Mouse (Mus musculus) forebrain, postnatal 0 days (tissue): ENCODE results near the gene Pask. TPM values are rescaled to one million over a fixed set of nuclear protein-coding genes. Genes with fewer than 3 reads are reported as not detected.

Experiments used
- ATAC-seq: fragments of 200-750 bp; cut with Nextera tagmentation; 2 replicates; pipeline ENCODE4 v1.8.0; 2017; ENCODE audit warnings: mild to moderate bottlenecking, moderate library complexity
- DNase-seq: peaks from one replicate; pipeline ENCODE4 v3.0.0-alpha.2; 2015
- H3K27ac ChIP-seq: fragments of 300-500 bp; sonication (generic); 2 replicates; pipeline ENCODE4 v1.5.1; 2014; ENCODE audit warnings: low read depth, mild to moderate bottlenecking, antibody characterized with exemption, low read length, moderate library complexity, mixed read lengths
- H3K27me3 ChIP-seq: fragments of 300-500 bp; sonication (generic); 2 replicates; pipeline ENCODE4 v1.6.1; 2014; ENCODE audit warnings: mild to moderate bottlenecking, low read length, mixed read lengths; ENCODE audit not compliant: insufficient read depth
- H3K36me3 ChIP-seq: fragments of 300-500 bp; sonication (generic); 2 replicates; pipeline ENCODE4 v1.6.1; 2014; ENCODE audit warnings: mild to moderate bottlenecking, moderate library complexity; ENCODE audit not compliant: insufficient read depth
- H3K4me1 ChIP-seq: fragments of 300-500 bp; sonication (generic); 2 replicates; pipeline ENCODE4 v1.6.1; 2014; ENCODE audit warnings: antibody characterized with exemption; ENCODE audit not compliant: insufficient read depth
- H3K4me2 ChIP-seq: fragments of 300-500 bp; sonication (generic); 2 replicates; pipeline ENCODE4 v1.6.1; 2014; ENCODE audit warnings: low read depth, mild to moderate bottlenecking, moderate library complexity
- H3K4me3 ChIP-seq: fragments of 300-500 bp; sonication (generic); 2 replicates; pipeline ENCODE4 v1.5.1; 2014; ENCODE audit warnings: low read depth, low read length, mixed read lengths
- H3K9ac ChIP-seq: fragments of 300-500 bp; sonication (generic); 2 replicates; pipeline ENCODE4 v1.6.1; 2014; ENCODE audit warnings: mild to moderate bottlenecking
- H3K9me3 ChIP-seq: fragments of 300-500 bp; sonication (generic); 2 replicates; pipeline ENCODE4 v1.6.1; 2016; ENCODE audit warnings: low read length
- CTCF ChIP-seq: sonication (generic); IDR thresholded peaks from 2 replicates; pipeline ENCODE4 v1.5.1; 2016; ENCODE audit warnings: antibody characterized with exemption, control low read depth, low read depth
- WGBS: fragments of 180-500 bp; shearing (Covaris S2); extraction: QIAGEN DNeasy Blood & Tissue Kit; methylation state at CpG from one replicate; pipeline ENCODE4 v1.1.7; 2014; 5-methylcytosine and 5-hydroxymethylcytosine counted together
- polyA plus RNA-seq: library from polyadenylated mRNA; unstranded; fragments of >200 nt; fragmentation: Nextera tagmentation; extraction: Ambion mirVana; gene quantifications from 2 replicates; pipeline ENCODE4 v1.2.1, GENCODE M21; 2015
- total RNA-seq: library from RNA; depleted of rRNA; stranded (reverse); fragments of >200 nt; gene quantifications from 2 replicates; pipeline ENCODE4 v1.2.3, GENCODE M21; 2014

The Pask gene
- total and polyA plus RNA-seq, 2 experiments from 2014 or later, result 3.1 to 14.1 TPM

- TF ChIP-seq CTCF, result no peak
- Histone ChIP-seq H3K27ac (no peak overlapping the region), H3K9ac (no peak overlapping the region), H3K9me3 (no peaks in the 10 kb centered on the region), H3K36me3 (peaks cover 68% of the 10 kb centered on the region), H3K4me1 (no peaks in the 10 kb centered on the region), H3K27me3 (no peaks in the 10 kb centered on the region), H3K4me3 (no peak overlapping the region), H3K4me2 (no peak overlapping the region)
- 84% methylated on average over 4 of the region's 4 CpGs for WGBS
- DNase-seq, result no peak
- ATAC-seq, result no peak
These were observed 19.4 kb upstream of the Pask start for GRCm38 (mm10) chr1:93362661-93363060.

DNA sequence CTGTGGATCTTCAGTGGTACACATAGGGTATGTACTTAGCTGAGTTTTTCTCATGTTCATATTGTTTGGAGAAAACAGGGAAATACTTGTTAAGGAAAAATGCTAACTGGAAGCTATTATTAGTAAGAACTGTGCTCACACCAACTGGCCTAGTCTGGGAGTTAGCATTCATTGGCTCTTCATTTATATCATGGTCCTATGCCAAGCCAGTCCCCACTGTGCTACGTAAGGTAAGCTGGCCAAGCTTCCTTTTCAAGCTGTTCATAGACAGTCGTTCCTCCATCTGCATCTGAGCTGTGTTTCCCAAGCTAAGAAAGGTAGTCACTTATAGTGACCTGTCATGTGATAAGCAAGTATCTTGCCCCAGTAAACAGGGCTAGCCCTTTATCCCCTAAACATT is 9.4 kb upstream of the Pask start:
- no peak overlapping the region for H3K9ac ChIP-seq
- no peak overlapping the region for H3K4me3 ChIP-seq
- WGBS, result 73% methylated on average over 2 of the region's 2 CpGs
- DNase-seq (no peak), ATAC-seq (no peak)
- no peak overlapping the region for H3K4me2 ChIP-seq
- peaks cover 69% of the 10 kb centered on the region for H3K36me3 ChIP-seq
- H3K4me1 ChIP-seq, result no peaks in the 10 kb centered on the region
- no peak for TF ChIP-seq CTCF
- H3K9me3 ChIP-seq, result no peaks in the 10 kb centered on the region
- H3K27me3 ChIP-seq, result no peaks in the 10 kb centered on the region
- H3K27ac ChIP-seq, result no peak overlapping the region

DNA sequence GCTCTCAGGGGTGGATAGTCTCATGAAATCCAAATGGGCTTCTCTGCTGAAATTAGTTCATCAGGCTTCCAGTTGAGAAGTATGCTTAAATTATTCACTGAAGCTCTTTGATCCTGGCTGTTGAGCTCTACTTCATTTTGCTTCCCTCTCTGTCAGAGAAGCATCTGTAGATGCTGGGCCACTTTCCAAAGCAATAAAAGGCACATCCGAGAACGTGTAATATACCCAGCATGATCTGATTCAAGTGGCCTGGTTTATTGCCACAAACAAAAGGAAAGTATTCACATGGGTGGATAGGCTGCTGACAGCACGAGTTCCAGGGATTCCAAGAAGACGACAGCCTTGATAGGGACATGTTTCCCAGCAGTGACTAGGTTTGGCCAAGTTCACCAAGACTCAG is 6.4 kb upstream of the Pask start:
- no peak for DNase-seq

DNA sequence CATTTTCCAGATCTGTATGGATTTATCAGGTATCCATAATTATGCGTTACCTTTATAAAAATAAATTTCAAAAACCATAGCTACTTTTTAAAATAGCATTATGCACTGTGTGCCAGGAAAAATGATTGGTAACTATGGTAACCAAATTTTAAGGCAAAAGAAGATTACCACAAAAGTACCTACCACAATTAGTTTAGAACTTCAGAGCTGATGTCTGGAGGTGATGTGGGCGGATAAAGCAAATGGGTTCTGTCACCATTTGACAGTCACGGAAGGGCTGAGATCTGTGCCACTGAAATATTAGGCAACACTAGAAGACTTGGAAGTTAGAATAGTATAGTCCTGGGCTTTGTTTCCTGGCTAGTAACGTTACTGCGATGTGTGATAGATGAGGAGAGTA is 3.9 kb upstream of the Pask start:
- WGBS, result 90% methylated on average over 5 of the region's 5 CpGs
- Histone ChIP-seq H3K4me3 (no peak overlapping the region), H3K36me3 (peaks cover 33% of the 10 kb centered on the region), H3K4me2 (no peak overlapping the region), H3K27me3 (no peaks in the 10 kb centered on the region), H3K9me3 (no peaks in the 10 kb centered on the region), H3K4me1 (peaks cover 9% of the 10 kb centered on the region; the same call in 1 of the 2 replicates), H3K9ac (no peak overlapping the region), H3K27ac (no peak overlapping the region)
- ATAC-seq (no peak), DNase-seq (no peak)
- no peak for TF ChIP-seq CTCF

More for the DNA sequence above, 6.4 kb upstream of the Pask start:
- H3K4me1 ChIP-seq, result 0 out of 2 replicates have a peak, but pooled peaks cover under 1% of the 10 kb centered on the region
- ATAC-seq, result no peak
- H3K9ac ChIP-seq, result no peak overlapping the region
- H3K4me2 ChIP-seq, result no peak overlapping the region
- H3K4me3 ChIP-seq, result no peak overlapping the region
- H3K9me3 ChIP-seq, result no peaks in the 10 kb centered on the region
- no peak overlapping the region for H3K27ac ChIP-seq
- H3K27me3 ChIP-seq, result no peaks in the 10 kb centered on the region
- peaks cover 56% of the 10 kb centered on the region for H3K36me3 ChIP-seq
- TF ChIP-seq CTCF, result no peak
- WGBS, result 57% methylated on average over 4 of the region's 4 CpGs

GRCm38 (mm10) chr1:93343504-93344047 is 294 bp upstream of the Pask start:
- H3K36me3 ChIP-seq, result peaks cover 11% of the 10 kb centered on the region; the same call in 1 of the 2 replicates
- no peaks in the 10 kb centered on the region for H3K9me3 ChIP-seq
- H3K9ac ChIP-seq, result peak overlapping the region; percentile 63
- peak; percentile 58 for TF ChIP-seq CTCF
- peak overlapping the region; percentile 58 for H3K27ac ChIP-seq
- no peaks in the 10 kb centered on the region for H3K27me3 ChIP-seq
- peak overlapping the region; percentile 95 for H3K4me2 ChIP-seq
- peak; percentile 98 for ATAC-seq
- H3K4me3 ChIP-seq, result peak overlapping the region; percentile 69
- DNase-seq, result peak; percentile 98
- H3K4me1 ChIP-seq, result peaks cover 10% of the 10 kb centered on the region; the same call in 1 of the 2 replicates
- 2% methylated on average over 39 of the region's 39 CpGs for WGBS

DNA sequence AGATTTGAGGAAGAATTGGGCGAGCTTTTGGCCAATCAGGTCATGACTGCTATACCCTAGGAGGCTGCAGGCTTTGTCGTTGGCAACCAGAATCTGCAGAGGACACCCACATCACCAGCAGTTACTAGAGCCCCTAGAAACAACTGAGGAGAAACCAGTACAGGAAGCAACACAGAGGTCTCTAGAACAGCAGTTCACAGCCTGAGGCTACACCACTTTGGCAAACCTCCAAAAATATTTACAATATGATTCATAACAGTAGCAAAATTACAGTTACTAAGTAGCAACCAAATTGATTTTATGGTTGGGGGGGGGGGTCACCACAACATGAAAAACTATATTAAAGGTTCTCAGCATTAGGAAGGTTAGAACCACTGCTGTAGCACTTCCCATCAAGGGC is 8.7 kb downstream of the Pask start:
- no peak for DNase-seq
- no peak overlapping the region for H3K27ac ChIP-seq

DNA sequence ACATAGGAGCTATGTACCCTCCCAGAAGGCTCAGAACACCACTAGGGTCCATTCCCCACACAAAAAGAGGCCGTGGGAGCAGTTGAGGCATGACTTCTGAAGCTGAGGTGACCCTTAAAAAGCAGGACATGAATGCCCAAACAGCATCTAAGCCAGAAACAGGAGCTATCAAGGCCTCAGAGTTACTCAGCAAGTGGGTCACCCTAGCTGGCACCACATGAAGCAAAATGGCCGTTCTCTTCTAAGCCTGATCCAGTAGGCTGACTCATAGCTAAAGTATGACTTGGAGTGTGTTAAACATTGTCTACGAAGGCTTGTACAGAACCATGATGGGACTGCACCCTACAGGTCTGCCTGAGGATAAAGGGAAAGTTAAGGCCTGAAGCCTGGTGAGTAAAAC is 16.8 kb downstream of the Pask start:
- DNase-seq (no peak), ATAC-seq (no peak)
- H3K27me3 ChIP-seq, result no peaks in the 10 kb centered on the region
- no peak for TF ChIP-seq CTCF
- H3K4me3 ChIP-seq, result no peak overlapping the region
- 92% methylated on average over 3 of the region's 3 CpGs for WGBS
- no peak overlapping the region for H3K27ac ChIP-seq
- H3K9me3 ChIP-seq, result no peaks in the 10 kb centered on the region
- no peaks in the 10 kb centered on the region for H3K4me1 ChIP-seq
- no peak overlapping the region for H3K4me2 ChIP-seq
- H3K36me3 ChIP-seq, result peaks cover 26% of the 10 kb centered on the region
- no peak overlapping the region for H3K9ac ChIP-seq

More for the DNA sequence above, 8.7 kb downstream of the Pask start:
- Histone ChIP-seq H3K9me3 (no peaks in the 10 kb centered on the region), H3K4me2 (no peak overlapping the region), H3K4me1 (no peaks in the 10 kb centered on the region), H3K36me3 (0 out of 2 replicates have a peak, but pooled peaks cover 19% of the 10 kb centered on the region), H3K27me3 (no peaks in the 10 kb centered on the region), H3K4me3 (no peak overlapping the region), H3K9ac (no peak overlapping the region)
- TF ChIP-seq CTCF, result no peak
- no peak for ATAC-seq
- WGBS, result 85% methylated on average over 2 of the region's 2 CpGs
